Comparison of ENCODE assay signal across 18 mouse cellular contexts in the genomic region with DNA sequence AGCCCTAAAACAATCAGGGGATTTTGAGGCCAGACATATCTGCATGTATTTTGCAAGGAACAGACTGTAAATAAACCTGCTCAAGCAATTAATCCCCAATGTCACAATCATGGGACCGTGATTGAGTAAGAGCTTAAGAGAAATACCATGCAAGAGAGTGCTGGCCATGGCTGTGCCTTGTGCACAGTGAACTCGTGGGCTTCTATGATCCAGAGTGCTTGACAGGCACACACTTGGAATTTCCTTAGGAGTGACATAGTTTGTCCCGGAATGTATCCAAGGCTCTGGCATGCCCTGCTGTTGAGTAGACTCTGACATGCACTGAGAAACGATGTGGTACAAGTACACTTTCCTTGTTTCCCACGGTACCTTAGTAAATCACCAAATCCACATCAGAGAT. TPM values are rescaled to one million over a fixed set of nuclear protein-coding genes. Genes with fewer than 3 reads are reported as not detected.
A peak's percentile ranks its signal among the peaks of the same experiment; 100 is the strongest.
DNase-seq lines count a peak whose midpoint lies in the region; ATAC-seq lines count a peak whose summit lies in the region.
"Had no signal": no experiment of that assay in that cellular context is flagged by ENCODE, and none has a peak within 500 bp of the region (broad histone marks: within the 10 kb centered on the region; RNA-seq: fewer than 3 reads in every experiment).

No protein-coding gene starts in this region.

- peak; percentile 36 for DNase-seq in adrenal gland, postnatal 10 days
- no peak for DNase-seq in adrenal gland, postnatal 25 days
- no peak for DNase-seq in midbrain, embryonic 11.5 days (ENCODE audit: low spot score, missing footprints)
- no peak for DNase-seq in hindbrain, embryonic 11.5 days (ENCODE audit: low spot score)
- DNase-seq in right cerebral cortex, postnatal 25 days: no peak
- DNase-seq: cerebellum, postnatal 10 days; gastrocnemius, adult 2 months; right cerebral cortex, adult 18-20 months had no signal

- H3K36me3 ChIP-seq in midbrain, embryonic 13.5 days: no peaks in the 10 kb centered on the region
- no peaks in the 10 kb centered on the region for H3K36me3 ChIP-seq in midbrain, embryonic 11.5 days (ENCODE audit: control insufficient read depth, insufficient read depth, low read length)
- no peaks in the 10 kb centered on the region for H3K36me3 ChIP-seq in lung, embryonic 15.5 days
- no peaks in the 10 kb centered on the region for H3K36me3 ChIP-seq in hindbrain, embryonic 11.5 days (ENCODE audit: control insufficient read depth, insufficient read depth, low read length)
- H3K36me3 ChIP-seq in neural tube, embryonic 15.5 days: no peaks in the 10 kb centered on the region
- H3K36me3 ChIP-seq: hindbrain, embryonic 15.5 days; limb, embryonic 13.5 days; neural tube, embryonic 12.5 days had no signal

- H3K4me1 ChIP-seq in midbrain, embryonic 13.5 days (replicated peaks): no peaks in the 10 kb centered on the region; the same call in 1 of the 2 replicates
- H3K4me1 ChIP-seq in midbrain, embryonic 11.5 days (ENCODE audit: control insufficient read depth, insufficient read depth, low read length): no peaks in the 10 kb centered on the region
- H3K4me1 ChIP-seq in lung, embryonic 15.5 days: no peaks in the 10 kb centered on the region
- no peaks in the 10 kb centered on the region for H3K4me1 ChIP-seq in hindbrain, embryonic 11.5 days (replicated peaks; ENCODE audit: control insufficient read depth, insufficient read depth, low read length)
- no peaks in the 10 kb centered on the region for H3K4me1 ChIP-seq in neural tube, embryonic 15.5 days
- H3K4me1 ChIP-seq: neural tube, embryonic 12.5 days had no signal

- no peaks in the 10 kb centered on the region for H3K27me3 ChIP-seq in midbrain, embryonic 13.5 days
- no peaks in the 10 kb centered on the region for H3K27me3 ChIP-seq in midbrain, embryonic 11.5 days (ENCODE audit: control insufficient read depth, insufficient read depth, low read length)
- H3K27me3 ChIP-seq in lung, embryonic 15.5 days: no peaks in the 10 kb centered on the region
- H3K27me3 ChIP-seq in hindbrain, embryonic 11.5 days (ENCODE audit: control insufficient read depth, insufficient read depth, low read length): no peaks in the 10 kb centered on the region
- H3K27me3 ChIP-seq in neural tube, embryonic 15.5 days (replicated peaks): no peaks in the 10 kb centered on the region
- H3K27me3 ChIP-seq: hindbrain, embryonic 15.5 days; limb, embryonic 13.5 days; neural tube, embryonic 12.5 days had no signal

- ATAC-seq in midbrain, embryonic 13.5 days: peak; percentile 14; the same call in 1 of the 2 replicates
- no peak for ATAC-seq in midbrain, embryonic 11.5 days (ENCODE audit: low FRiP score)
- ATAC-seq in lung, embryonic 15.5 days (ENCODE audit: borderline replicate concordance, extremely low read depth, low FRiP score, low TSS enrichment): peak; percentile 42; the same call in 1 of the 2 replicates
- ATAC-seq in hindbrain, embryonic 11.5 days (ENCODE audit: low FRiP score): no peak
- no peak for ATAC-seq in neural tube, embryonic 15.5 days (ENCODE audit: low FRiP score)

- H3K27ac ChIP-seq in midbrain, embryonic 13.5 days: no peak overlapping the region
- H3K27ac ChIP-seq in midbrain, embryonic 11.5 days (ENCODE audit: low read depth, low read length): no peak overlapping the region
- no peak overlapping the region for H3K27ac ChIP-seq in lung, embryonic 15.5 days
- no peak overlapping the region for H3K27ac ChIP-seq in hindbrain, embryonic 11.5 days (ENCODE audit: low read depth, low read length)
- no peak overlapping the region for H3K27ac ChIP-seq in neural tube, embryonic 15.5 days (replicated peaks)
- H3K27ac ChIP-seq: gastrocnemius, adult 2 months; hindbrain, embryonic 15.5 days; limb, embryonic 13.5 days; neural tube, embryonic 12.5 days had no signal

- 68% methylated on average over 5 of the region's 5 CpGs for WGBS in midbrain, embryonic 13.5 days
- WGBS in midbrain, embryonic 11.5 days: 71% methylated on average over 5 of the region's 5 CpGs
- 34% methylated on average over 5 of the region's 5 CpGs for WGBS in lung, embryonic 15.5 days
- WGBS in hindbrain, embryonic 11.5 days: 80% methylated on average over 5 of the region's 5 CpGs
- WGBS in neural tube, embryonic 15.5 days: 58% methylated on average over 5 of the region's 5 CpGs

- H3K4me3 ChIP-seq in midbrain, embryonic 13.5 days (replicated peaks): no peak overlapping the region
- H3K4me3 ChIP-seq in midbrain, embryonic 11.5 days (ENCODE audit: low read depth, low read length): no peak overlapping the region
- no peak overlapping the region for H3K4me3 ChIP-seq in lung, embryonic 15.5 days
- H3K4me3 ChIP-seq in hindbrain, embryonic 11.5 days (ENCODE audit: low read depth, low read length): no peak overlapping the region
- no peak overlapping the region for H3K4me3 ChIP-seq in neural tube, embryonic 15.5 days (replicated peaks)
- H3K4me3 ChIP-seq: gastrocnemius, adult 2 months; hindbrain, embryonic 15.5 days; limb, embryonic 13.5 days; neural tube, embryonic 12.5 days had no signal

- H3K9ac ChIP-seq in midbrain, embryonic 13.5 days (replicated peaks): no peak overlapping the region
- H3K9ac ChIP-seq in midbrain, embryonic 11.5 days (ENCODE audit: low read length): no peak overlapping the region
- H3K9ac ChIP-seq in lung, embryonic 15.5 days: no peak overlapping the region
- H3K9ac ChIP-seq in hindbrain, embryonic 11.5 days (ENCODE audit: low read depth, low read length): no peak overlapping the region
- no peak overlapping the region for H3K9ac ChIP-seq in neural tube, embryonic 15.5 days (replicated peaks)
- H3K9ac ChIP-seq: hindbrain, embryonic 15.5 days; limb, embryonic 13.5 days; neural tube, embryonic 12.5 days had no signal

- H3K9me3 ChIP-seq in midbrain, embryonic 13.5 days: no peaks in the 10 kb centered on the region
- no peaks in the 10 kb centered on the region for H3K9me3 ChIP-seq in midbrain, embryonic 11.5 days (ENCODE audit: control insufficient read depth, low read length)
- no peaks in the 10 kb centered on the region for H3K9me3 ChIP-seq in lung, embryonic 15.5 days
- no peaks in the 10 kb centered on the region for H3K9me3 ChIP-seq in hindbrain, embryonic 11.5 days (ENCODE audit: control insufficient read depth, low read length)
- no peaks in the 10 kb centered on the region for H3K9me3 ChIP-seq in neural tube, embryonic 15.5 days (replicated peaks)
- H3K9me3 ChIP-seq: hindbrain, embryonic 15.5 days; limb, embryonic 13.5 days; neural tube, embryonic 12.5 days had no signal

- H3K4me2 ChIP-seq in midbrain, embryonic 13.5 days (replicated peaks): no peak overlapping the region
- no peak overlapping the region for H3K4me2 ChIP-seq in midbrain, embryonic 11.5 days
- no peak overlapping the region for H3K4me2 ChIP-seq in lung, embryonic 15.5 days
- no peak overlapping the region for H3K4me2 ChIP-seq in hindbrain, embryonic 11.5 days (replicated peaks; ENCODE audit: low read depth, low read length)
- H3K4me2 ChIP-seq in neural tube, embryonic 15.5 days: no peak overlapping the region
- H3K4me2 ChIP-seq: hindbrain, embryonic 15.5 days; limb, embryonic 13.5 days; neural tube, embryonic 12.5 days had no signal

RNA-seq across cellular contexts. Expression of a gene that starts 18.9 kb away (rescaled TPM):
- under 1 TPM; 0.21 to 0.33 TPM for total RNA-seq in adrenal gland, postnatal 10 days (2021)
- 0.12 TPM in 1 of 2 replicates, not detected in the other for total RNA-seq in adrenal gland, postnatal 25 days (2021)
- polyA plus RNA-seq in midbrain, embryonic 13.5 days (2015; fragmentation: Nextera tagmentation; extraction: Ambion mirVana): not detected in 2 replicates
- polyA plus RNA-seq in midbrain, embryonic 11.5 days (2014; fragmentation: Nextera tagmentation; extraction: Ambion mirVana): 0.07 TPM in 1 of 2 replicates, not detected in the other
- 0.14 and 0.27 TPM in 2 replicates for polyA plus RNA-seq in lung, embryonic 15.5 days (2015; fragmentation: Nextera tagmentation; extraction: Ambion mirVana)
- polyA plus RNA-seq in hindbrain, embryonic 11.5 days (2014; fragmentation: Nextera tagmentation; extraction: Ambion mirVana): 0.06 and 0.25 TPM in 2 replicates
- polyA plus RNA-seq in neural tube, embryonic 15.5 days (2015; fragmentation: Nextera tagmentation; extraction: Ambion mirVana): not detected in 2 replicates
- total RNA-seq: layer of hippocampus, postnatal 14 days; MEL had no signal
- polyA plus RNA-seq: heart, embryonic 14.5 days; midbrain, embryonic 14.5 days had no signal

Comparison
In these comparisons a context has a peak if more than half of its experiments do, and no peak if none do; other contexts are left out.
1. ATAC-seq: peak in midbrain, embryonic 13.5 days (single experiment) and lung, embryonic 15.5 days (single experiment); none in midbrain, embryonic 11.5 days (single experiment), hindbrain, embryonic 11.5 days (single experiment) and neural tube, embryonic 15.5 days (single experiment).